Mouse (Mus musculus) heart, postnatal 36 days (tissue): ENCODE results near the gene Timm44. TPM values are rescaled to one million over a fixed set of nuclear protein-coding genes. Genes with fewer than 3 reads are reported as not detected.

Source experiments
- total RNA-seq, 2 experiments: library from RNA; stranded (reverse); gene quantifications; 2 replicates each; pipeline ENCODE4 v1.2.3; 2021

Gene Timm44
- total RNA-seq, 2 experiments from 2014 or later: 107 to 126 TPM

Other genes starting within 250 kb of the Timm44 start
- under 1 TPM in 1 of 2 experiments, not detected in 1; 0.50 TPM for gene Cd209f, start 170.1 kb downstream of the Timm44 start, total RNA-seq
- gene Cd209g, start 141.8 kb downstream of the Timm44 start, total RNA-seq: not detected
- 10 to 100 TPM; 20.3 to 26.9 TPM for gene Evi5l, start 109.3 kb downstream of the Timm44 start, total RNA-seq
- not detected for gene Prr36, start 58.5 kb downstream of the Timm44 start, total RNA-seq
- under 1 TPM; 0.24 to 0.67 TPM for gene Lrrc8e, start 49.1 kb downstream of the Timm44 start, total RNA-seq
- 10 to 100 TPM; 79.7 to 80.8 TPM for gene Map2k7, start 37.2 kb downstream of the Timm44 start, total RNA-seq
- gene Gm49320, start 37.0 kb downstream of the Timm44 start, total RNA-seq: under 1 TPM in 1 of 2 experiments, not detected in 1; 0.44 TPM
- gene Tgfbr3l, start 27.7 kb downstream of the Timm44 start, total RNA-seq: 1 to 10 TPM; 2.5 to 3.9 TPM
- 10 to 100 TPM; 15.6 to 16.4 TPM for gene Snapc2, start 22.8 kb downstream of the Timm44 start, total RNA-seq
- gene Ctxn1, start 16.6 kb downstream of the Timm44 start, total RNA-seq: under 1 TPM; 0.57 to 0.97 TPM
- gene Ccl25, start 49.3 kb upstream of the Timm44 start, total RNA-seq: 1 to 10 TPM; 3.4 to 4.2 TPM
- 10 to 100 TPM; 50.2 to 52.8 TPM for gene Elavl1, start 49.5 kb upstream of the Timm44 start, total RNA-seq
- 10 to 100 TPM; 29.6 to 36.7 TPM for gene Cers4, start 217.1 kb upstream of the Timm44 start, total RNA-seq